Mouse (Mus musculus) lung, adult 2 months (tissue): Measurements from ENCODE around the gene Fuz. TPM values are rescaled to one million over a fixed set of nuclear protein-coding genes. Genes with fewer than 3 reads are reported as not detected.
A peak's percentile ranks its signal among the peaks of the same experiment; 100 is the strongest.
"Not testable (repeated sequence)": the region's sequence is repeated elsewhere in the genome, so short reads cannot be mapped to it uniquely, and the experiment has no call there.

Source experiments
- DNase-seq: peaks from one replicate; pipeline ENCODE4 v3.0.0; 2022
- H3K4me1 ChIP-seq: fragments of 200-500 bp; 2 replicates; pipeline ENCODE4 v1.6.1; 2011; ENCODE audit warnings: low read length; ENCODE audit not compliant: control insufficient read depth, insufficient read depth
- H3K4me3 ChIP-seq: fragments of 200-500 bp; replicated peaks from 2 replicates; pipeline ENCODE3; 2011; ENCODE audit warnings: low read depth, mild to moderate bottlenecking, control low read depth, low read length; ENCODE audit errors: extremely low read depth
- CTCF ChIP-seq: fragments of 200-500 bp; IDR thresholded peaks from 2 replicates; pipeline ENCODE4 v1.5.1; 2011; ENCODE audit warnings: mild to moderate bottlenecking, low read length, control low read depth; ENCODE audit not compliant: insufficient read depth
- POLR2A ChIP-seq: fragments of 200-500 bp; IDR thresholded peaks from 2 replicates; pipeline ENCODE4 v1.6.1; 2011; ENCODE audit warnings: low read depth, mild to moderate bottlenecking, control low read depth, low read length, borderline replicate concordance; ENCODE audit errors: extremely low read depth
- WGBS: fragments of 180-500 bp; shearing (Covaris S2); methylation state at CpG from one replicate; pipeline ENCODE4 v1.1.7; 2018; 5-methylcytosine and 5-hydroxymethylcytosine counted together
- polyA plus RNA-seq: library from polyadenylated mRNA; depleted of rRNA; stranded (reverse); fragments of >200 nt; gene quantifications from 2 replicates; pipeline ENCODE4 v1.2.3, GENCODE M21; 2012

The Fuz gene
- polyA plus RNA-seq, 1 experiment, result 77.8 TPM

DNA sequence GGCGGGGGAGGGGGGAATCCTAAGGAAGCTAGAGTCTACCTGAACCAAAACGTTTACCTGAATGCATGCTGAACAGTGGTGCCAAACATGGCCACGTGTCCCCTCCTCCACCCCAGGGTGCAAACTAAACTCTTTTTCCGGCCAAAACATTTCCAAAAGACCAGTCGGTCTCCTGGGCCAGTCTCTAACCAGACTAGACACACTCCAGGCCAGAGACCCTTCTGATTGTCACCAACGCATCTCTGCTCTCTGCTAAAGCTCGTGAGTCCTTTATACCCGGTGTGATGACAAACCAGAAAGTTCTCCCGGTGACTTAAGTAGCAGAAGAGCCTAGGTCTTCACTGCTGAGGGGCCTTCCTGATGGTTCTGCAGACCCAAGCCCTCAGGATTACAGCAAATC, 28.1 kb upstream of the Fuz start:
- WGBS, result 33% methylated on average over 9 of the region's 9 CpGs
- no peak for DNase-seq
- Histone ChIP-seq H3K4me3 (no peak overlapping the region), H3K4me1 (peaks cover 26% of the 10 kb centered on the region)
- TF ChIP-seq POLR2A (no peak), CTCF (no peak)

DNA sequence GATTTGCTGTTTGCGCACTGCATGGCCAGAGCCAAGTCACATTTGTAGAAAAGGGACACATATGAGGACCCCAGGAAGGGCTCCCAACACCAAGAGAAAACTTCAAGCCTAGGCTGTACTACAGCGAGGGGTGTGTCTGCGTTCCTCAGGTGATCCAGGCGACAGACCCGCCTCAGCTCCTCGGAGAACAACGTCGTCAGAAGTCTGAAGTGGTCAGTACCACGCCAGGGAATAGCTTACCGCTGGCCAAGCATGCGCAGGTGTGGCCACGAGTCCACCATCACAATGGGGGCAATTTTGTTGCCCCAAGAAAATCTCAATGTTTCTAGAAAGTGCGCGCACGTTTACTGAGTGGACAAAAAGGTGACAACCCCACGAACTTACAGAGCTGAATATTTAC, 27.4 kb upstream of the Fuz start:
- H3K4me1 ChIP-seq, result peaks cover 26% of the 10 kb centered on the region
- TF ChIP-seq CTCF (no peak), POLR2A (peak; percentile 35; the same call in 1 of the 2 replicates)
- H3K4me3 ChIP-seq, result peak overlapping the region; percentile 61
- 5% methylated on average over 16 of the region's 16 CpGs for WGBS
- DNase-seq, result peak; percentile 66

- H3K4me1 ChIP-seq, result peaks cover 26% of the 10 kb centered on the region
- TF ChIP-seq CTCF (no peak), POLR2A (no peak)
- H3K4me3 ChIP-seq, result peak overlapping the region; percentile 61
- DNase-seq, result peak; percentile 75
- under 1% methylated on average over 97 of the region's 108 CpGs for WGBS
Observed at GRCm38 (mm10) chr7:44868919-44869696, 26.8 kb upstream of the Fuz start.

DNA sequence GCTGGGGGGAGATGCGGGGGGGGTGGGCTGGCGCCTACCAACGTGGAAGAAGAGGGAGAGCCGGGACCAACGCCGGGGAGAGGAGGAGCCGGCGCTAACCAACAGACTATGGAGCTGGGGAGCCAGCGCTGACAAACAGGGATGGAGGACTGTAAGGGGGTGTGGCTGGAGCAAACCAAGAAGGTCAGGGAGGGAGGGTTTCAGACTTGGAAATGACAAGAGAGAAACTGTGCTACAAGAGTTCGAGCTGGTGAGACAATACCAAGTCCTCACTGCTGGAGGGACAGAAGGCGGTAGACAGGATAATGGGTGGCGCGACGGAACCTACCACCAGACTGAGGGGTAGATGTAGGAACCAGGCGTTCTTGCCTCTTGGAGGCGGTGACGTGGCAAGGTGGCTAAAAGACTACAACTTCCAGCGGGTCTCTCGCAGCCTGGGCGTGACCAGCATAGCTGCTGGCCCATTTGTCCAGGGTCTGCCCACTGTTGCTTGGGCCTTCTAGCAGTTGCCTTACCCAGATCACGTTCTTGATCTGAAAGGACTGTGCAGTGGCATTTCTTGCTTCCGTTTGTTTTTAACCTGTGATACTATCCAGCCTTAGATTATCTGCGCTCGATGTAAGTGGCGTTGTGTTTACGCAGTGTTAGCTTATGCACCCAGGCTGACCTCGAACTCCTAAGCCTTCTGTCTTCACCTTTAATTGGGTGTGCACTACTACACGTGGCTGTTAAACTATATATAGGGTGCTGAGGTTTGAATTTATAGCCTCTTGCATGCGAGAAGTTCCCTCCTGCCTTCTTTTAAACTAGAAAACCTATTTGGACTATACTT, 26.0 kb upstream of the Fuz start, which contains the start of gene Ptov1:
Ptov1 (minus strand) TSS at position 92 of the 832 bp plus-strand sequence.
- peak; percentile 87 for DNase-seq
- H3K4me1 ChIP-seq, result peaks cover 26% of the 10 kb centered on the region
- peak within 1 kb of the TSS; percentile 61 for H3K4me3 ChIP-seq
- WGBS, result 4% methylated on average over 29 of the region's 29 CpGs
- TF ChIP-seq POLR2A (peak; percentile 89; the same call in 1 of the 2 replicates), CTCF (0 out of 2 replicates have a peak, but pooled peaks have one; percentile 4)

DNA sequence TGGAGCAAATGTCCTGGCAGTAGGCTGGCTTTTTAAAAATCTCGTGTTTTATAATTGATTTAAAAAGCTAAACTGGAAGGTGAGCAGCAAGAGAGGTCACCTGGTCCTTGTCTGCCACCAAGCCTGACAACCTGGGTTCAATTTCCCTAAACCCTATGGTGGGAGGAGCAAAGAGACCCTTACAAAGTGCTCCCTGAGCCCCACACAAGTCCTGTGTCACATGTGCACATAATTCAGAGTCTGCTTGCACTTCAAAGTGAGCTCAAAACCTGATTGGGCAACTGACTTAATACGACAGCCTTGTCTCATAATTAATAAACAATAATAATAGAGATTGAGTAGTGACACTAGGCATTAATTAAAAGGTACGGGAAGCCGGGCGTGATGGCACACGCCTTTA, 25.3 kb upstream of the Fuz start:
- TF ChIP-seq POLR2A, result no peak
- TF ChIP-seq CTCF, result no peak
- WGBS, result 72% methylated on average over 6 of the region's 6 CpGs
- DNase-seq, result no peak
- Histone ChIP-seq H3K4me3 (no peak overlapping the region), H3K4me1 (peaks cover 21% of the 10 kb centered on the region)

DNA sequence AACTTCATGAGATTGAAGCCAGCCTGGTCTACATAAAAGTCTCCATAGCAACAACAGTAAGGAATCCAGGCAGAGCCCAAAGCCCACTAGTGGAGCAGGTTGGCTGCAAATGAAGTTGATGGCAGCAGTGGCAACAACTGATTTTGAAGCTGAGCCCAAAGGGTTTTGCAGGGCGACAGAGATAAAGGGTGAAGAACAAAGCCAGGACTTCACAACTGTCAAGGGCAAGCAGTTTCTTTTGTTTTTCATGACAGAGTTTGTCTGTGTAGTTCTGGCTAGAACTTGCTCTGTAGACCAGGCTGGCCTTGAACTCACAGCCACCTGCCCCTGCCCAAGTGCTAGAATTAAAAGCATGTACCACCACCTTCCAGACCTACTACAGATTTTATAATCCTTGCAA, 24.7 kb upstream of the Fuz start:
- DNase-seq, result no peak
- TF ChIP-seq POLR2A (no peak), CTCF (no peak)

DNA sequence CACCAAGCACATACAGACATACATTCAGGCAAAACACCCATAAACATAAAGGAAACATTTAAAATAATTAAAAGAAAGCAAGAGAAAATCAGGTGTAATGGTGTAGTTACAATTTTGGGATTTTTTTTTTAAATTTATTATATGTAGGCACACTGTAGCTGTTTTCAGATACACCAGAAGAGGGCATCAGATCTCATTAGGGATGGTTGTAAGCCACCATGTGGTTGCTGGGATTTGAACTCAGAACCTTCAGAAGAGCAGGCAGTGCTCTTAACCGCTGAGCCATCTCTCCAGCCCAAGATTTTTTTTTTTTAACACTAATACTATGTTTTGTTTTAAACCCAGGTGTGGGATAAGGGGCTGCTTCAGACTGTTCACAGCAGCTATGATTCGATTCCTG, 24.1 kb upstream of the Fuz start:
- WGBS, result 94% methylated on average over 2 of the region's 2 CpGs
- H3K4me3 ChIP-seq, DNase-seq: not testable (repeated sequence)
- H3K4me1 ChIP-seq, result peaks cover 12% of the 10 kb centered on the region

More for the DNA sequence above, 24.7 kb upstream of the Fuz start:
- WGBS, result 83% methylated on average over 1 of the region's 1 CpGs
- Histone ChIP-seq H3K4me1 (peaks cover 18% of the 10 kb centered on the region), H3K4me3 (no peak overlapping the region)

DNA sequence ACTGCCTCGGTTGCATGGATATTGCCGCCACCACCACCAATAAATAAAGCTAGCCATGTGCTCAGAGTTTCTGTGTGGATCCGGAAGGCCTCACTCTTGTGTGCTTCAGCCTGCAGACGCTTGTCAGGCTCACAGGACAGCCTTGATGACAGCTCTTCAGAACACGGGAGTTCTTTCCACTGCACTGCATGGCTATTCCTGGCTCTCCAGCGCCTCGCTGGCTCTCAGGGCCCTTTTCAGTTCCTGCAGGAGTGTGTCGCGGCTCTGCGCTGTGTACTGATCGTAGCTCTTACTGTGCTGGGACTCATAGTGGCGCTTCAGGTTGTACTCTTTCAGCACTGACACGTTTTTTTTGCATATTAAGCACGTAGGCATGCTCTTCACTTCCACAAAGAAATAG, 18.0 kb upstream of the Fuz start:
- Histone ChIP-seq H3K4me3 (no peak overlapping the region), H3K4me1 (no peaks in the 10 kb centered on the region)
- TF ChIP-seq CTCF (no peak), POLR2A (no peak)
- WGBS, result 82% methylated on average over 14 of the region's 14 CpGs
- no peak for DNase-seq

DNA sequence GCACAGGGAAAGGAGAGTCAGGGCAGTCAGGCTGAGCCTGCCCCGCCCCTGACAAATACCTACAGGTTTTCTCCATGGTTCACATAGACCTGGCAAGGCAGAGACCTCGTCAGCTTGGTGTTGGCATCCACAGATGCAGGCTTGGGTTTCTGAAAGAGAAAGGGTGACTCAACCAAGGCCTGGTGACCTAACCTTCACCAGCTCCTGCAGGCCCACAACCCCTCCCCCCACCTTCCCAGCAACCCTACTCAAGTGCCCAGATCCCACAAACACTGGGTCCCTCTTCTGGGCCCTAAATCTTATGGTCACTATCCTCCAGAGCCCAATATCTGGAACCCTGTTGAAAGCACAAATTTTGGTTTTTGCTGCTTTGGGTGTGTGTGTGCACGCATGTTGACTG, 12.8 kb upstream of the Fuz start:
- 91% methylated on average over 3 of the region's 3 CpGs for WGBS
- Histone ChIP-seq H3K4me3 (no peak overlapping the region), H3K4me1 (no peaks in the 10 kb centered on the region)
- DNase-seq, result no peak
- TF ChIP-seq POLR2A, result no peak
- no peak for TF ChIP-seq CTCF
